Mouse (Mus musculus): ENCODE measurements around the gene Met.

The Met gene

GRCm38 (mm10) chr6:17611352-17612010 lies 147.9 kb downstream of the Met start:
- DNase-seq (ENCODE audit: low spot score in 2 of 2), result no peak

- DNase-seq (ENCODE audit: low spot score in 2 of 2), result no peak
Observed at GRCm38 (mm10) chr6:17612652-17613051, 149.1 kb downstream of the Met start.

GRCm38 (mm10) chr6:17620823-17621222 lies 157.2 kb downstream of the Met start:
- DNase-seq (ENCODE audit: low spot score in 2 of 2), result no peak

GRCm38 (mm10) chr6:17621436-17621835 lies 157.8 kb downstream of the Met start:
- no peak for DNase-seq (ENCODE audit: low spot score in 2 of 2)
